8 mouse cellular contexts compared by ENCODE assay signal in genomic region chr1:91211099-91211498, GRCm38 (mm10). TPM values are rescaled to one million over a fixed set of nuclear protein-coding genes. Genes with fewer than 3 reads are reported as not detected.
DNase-seq lines count a peak whose midpoint lies in the region; ATAC-seq and TF ChIP-seq lines count a peak whose summit lies in the region.

No protein-coding gene starts in this region.

- no peak overlapping the region for H3K9ac ChIP-seq in intestine, postnatal 0 days (ENCODE audit: low read depth, low read length)
- no peak overlapping the region for H3K9ac ChIP-seq in liver, embryonic 14.5 days (replicated peaks)

- no peaks in the 10 kb centered on the region for H3K9me3 ChIP-seq in intestine, postnatal 0 days (ENCODE audit: control insufficient read depth)
- no peaks in the 10 kb centered on the region for H3K9me3 ChIP-seq in liver, embryonic 14.5 days (ENCODE audit: control insufficient read depth, low read length)

- no peak overlapping the region for H3K4me3 ChIP-seq in intestine, postnatal 0 days (ENCODE audit: low read depth, low read length)
- H3K4me3 ChIP-seq in liver, embryonic 14.5 days (ENCODE audit: insufficient read depth in 1 of 2, low read depth in 2 of 2, low read length in 2 of 2): no peak overlapping the region

- H3K4me2 ChIP-seq in intestine, postnatal 0 days (replicated peaks; ENCODE audit: low read depth): no peak overlapping the region
- H3K4me2 ChIP-seq in liver, embryonic 14.5 days (ENCODE audit: low read depth): no peak overlapping the region

- no peaks in the 10 kb centered on the region for H3K27me3 ChIP-seq in intestine, postnatal 0 days (replicated peaks; ENCODE audit: control insufficient read depth, insufficient read depth, low read length)
- no peaks in the 10 kb centered on the region for H3K27me3 ChIP-seq in liver, embryonic 14.5 days (ENCODE audit: control insufficient read depth, insufficient read depth, low read length)

- no peak for ATAC-seq in intestine, postnatal 0 days
- no peak for ATAC-seq in liver, embryonic 14.5 days (ENCODE audit: insufficient read depth)
- ATAC-seq in erythroid progenitor cell, adult 5-6 weeks (replicated peaks; ENCODE audit: low FRiP score, poor library complexity, severe bottlenecking): no peak

- TF ChIP-seq EP300 in liver, embryonic 14.5 days (IDR thresholded peaks at IDR 0.05; ENCODE audit: low read depth): no peak

- 73% methylated on average over 1 of the region's 1 CpGs for WGBS in intestine, postnatal 0 days
- WGBS in liver, embryonic 14.5 days (ENCODE audit: insufficient replicate concordance): 64% methylated on average over 1 of the region's 1 CpGs

- peak; percentile 50 for DNase-seq in urinary bladder, postnatal 25 days (ENCODE audit: low spot score)
- no peak for DNase-seq in urinary bladder, adult 18-20 months (ENCODE audit: low spot score in 2 of 2)
- DNase-seq in cerebellum, adult 18-20 months: peak; percentile 23 to 35
- peak; percentile 57 to 58 for DNase-seq in frontal cortex, postnatal 25 days (ENCODE audit: low spot score in 2 of 2)
- no peak for DNase-seq in liver, embryonic 14.5 days (ENCODE audit: low read depth in 3 of 3, low spot score in 3 of 3)
- DNase-seq in retina, postnatal 7 days (ENCODE audit: low read depth, low spot score): peak; percentile 36

- H3K36me3 ChIP-seq in intestine, postnatal 0 days (ENCODE audit: control insufficient read depth, insufficient read depth): no peaks in the 10 kb centered on the region
- H3K36me3 ChIP-seq in liver, embryonic 14.5 days (replicated peaks; ENCODE audit: control insufficient read depth, insufficient read depth, low read depth): no peaks in the 10 kb centered on the region

- TF ChIP-seq CTCF in intestine, postnatal 0 days (IDR thresholded peaks at IDR 0.05; ENCODE audit: low read depth): peak; percentile 86
- TF ChIP-seq CTCF in liver, embryonic 14.5 days (IDR thresholded peaks at IDR 0.05; ENCODE audit: low read depth): peak; percentile 86

- H3K27ac ChIP-seq in intestine, postnatal 0 days (ENCODE audit: low read depth, low read length): no peak overlapping the region
- H3K27ac ChIP-seq in liver, embryonic 14.5 days: no peak overlapping the region

- H3K4me1 ChIP-seq in intestine, postnatal 0 days (replicated peaks; ENCODE audit: control insufficient read depth, insufficient read depth, low read length): no peaks in the 10 kb centered on the region
- H3K4me1 ChIP-seq in liver, embryonic 14.5 days (replicated peaks; ENCODE audit: control insufficient read depth in 2 of 2, insufficient read depth in 2 of 2, low read length in 1 of 2): 0 out of 4 replicates have a peak, but pooled peaks cover 0 to 3% of the 10 kb centered on the region in 2 experiments

RNA-seq across cellular contexts. Expression of gene Ramp1, which starts 31.5 kb away (rescaled TPM):
- 16.1 and 16.5 TPM in 2 replicates for polyA plus RNA-seq in intestine, postnatal 0 days (2015; fragmentation: Nextera tagmentation; extraction: Ambion mirVana)
- 2.4 and 2.5 TPM in 2 replicates for polyA plus RNA-seq in liver, embryonic 14.5 days (2012; rRNA removed)
- polyA plus RNA-seq in liver, embryonic 14.5 days (2014; fragmentation: Nextera tagmentation; extraction: Ambion mirVana): 4.9 and 5.2 TPM in 2 replicates
- 13.0 and 15.9 TPM in 2 replicates for total RNA-seq in erythroid progenitor cell, adult 5-6 weeks (2015; ENCODE audit: low replicate concordance)
- 5.4 and 10.9 TPM in 2 replicates for total RNA-seq in erythroid progenitor cell, adult 5-6 weeks (2017; ENCODE audit: low replicate concordance)

RNA-seq across cellular contexts. Expression of gene Ube2f, which starts 39.0 kb away (rescaled TPM):
- 55.5 and 57.9 TPM in 2 replicates for polyA plus RNA-seq in intestine, postnatal 0 days (2015; fragmentation: Nextera tagmentation; extraction: Ambion mirVana)
- 31.0 and 41.1 TPM in 2 replicates for polyA plus RNA-seq in liver, embryonic 14.5 days (2012; rRNA removed)
- 58.3 and 61.1 TPM in 2 replicates for polyA plus RNA-seq in liver, embryonic 14.5 days (2014; fragmentation: Nextera tagmentation; extraction: Ambion mirVana)
- total RNA-seq in erythroid progenitor cell, adult 5-6 weeks (2015; ENCODE audit: low replicate concordance): 46.9 and 60.8 TPM in 2 replicates
- 11.9 and 48.8 TPM in 2 replicates for total RNA-seq in erythroid progenitor cell, adult 5-6 weeks (2017; ENCODE audit: low replicate concordance)

Comparison
In these comparisons a context has a peak if more than half of its experiments do, and no peak if none do; other contexts are left out.
1. DNase-seq: peak in urinary bladder, postnatal 25 days (single experiment), cerebellum, adult 18-20 months (2 of 2), frontal cortex, postnatal 25 days (2 of 2) and retina, postnatal 7 days (single experiment); none in urinary bladder, adult 18-20 months (0 of 2) and liver, embryonic 14.5 days (0 of 3).